Mouse (Mus musculus): Measurements from ENCODE around the gene Sugp1. TPM values are rescaled to one million over a fixed set of nuclear protein-coding genes. Genes with fewer than 3 reads are reported as not detected.

Gene Sugp1
- total and polyA plus RNA-seq, 3 experiments: 6.7 to 19.6 (median 15.8) TPM

- H3K36me3 ChIP-seq (ENCODE audit: control insufficient read depth, insufficient read depth, low read length): no peaks in the 10 kb centered on the region
- H3K4me1 ChIP-seq (ENCODE audit: control insufficient read depth, insufficient read depth, low read length): peaks cover 2% of the 10 kb centered on the region; the same call in 1 of the 2 replicates
- no peaks in the 10 kb centered on the region for H3K27me3 ChIP-seq (ENCODE audit: control insufficient read depth, insufficient read depth, low read length)
- 20% methylated on average over 1 of the region's 1 CpGs for WGBS
- intact Hi-C loops (cut with DNase I): no loop called here
- DNase-seq: no peak
- TF ChIP-seq CTCF (IDR thresholded peaks at IDR 0.05) (no peak), EP300 (IDR thresholded peaks at IDR 0.05; ENCODE audit: insufficient read depth, low read depth, low read length) (no peak), POLR2A (IDR thresholded peaks at IDR 0.05; ENCODE audit: insufficient read depth, low read depth, low read length) (no peak)
- no peak overlapping the region for H3K4me3 ChIP-seq
- no peaks in the 10 kb centered on the region for H3K79me2 ChIP-seq (replicated peaks; ENCODE audit: control insufficient read depth, insufficient read depth, low read length)
- no peak overlapping the region for H3K9ac ChIP-seq (ENCODE audit: low read depth, low read length)
- H3K27ac ChIP-seq: no peak overlapping the region
Measured at GRCm38 (mm10) chr8:70073682-70074081, 31.1 kb downstream of the Sugp1 start.

- Histone ChIP-seq H3K4me1 (ENCODE audit: control insufficient read depth, insufficient read depth, low read length) (no peaks in the 10 kb centered on the region), H3K36me3 (ENCODE audit: control insufficient read depth, insufficient read depth, low read length) (no peaks in the 10 kb centered on the region), H3K27me3 (ENCODE audit: control insufficient read depth, insufficient read depth, low read length) (peaks cover 8% of the 10 kb centered on the region), H3K4me3 (no peak overlapping the region), H3K27ac (no peak overlapping the region), H3K9ac (ENCODE audit: low read depth, low read length) (no peak overlapping the region), H3K79me2 (replicated peaks; ENCODE audit: control insufficient read depth, insufficient read depth, low read length) (no peaks in the 10 kb centered on the region)
- 87% methylated on average over 2 of the region's 2 CpGs for WGBS
- intact Hi-C loops (cut with DNase I): no loop called here
- TF ChIP-seq EP300 (IDR thresholded peaks at IDR 0.05; ENCODE audit: insufficient read depth, low read depth, low read length) (no peak), POLR2A (IDR thresholded peaks at IDR 0.05; ENCODE audit: insufficient read depth, low read depth, low read length) (no peak), CTCF (IDR thresholded peaks at IDR 0.05) (no peak)
- no peak for DNase-seq
Measured at GRCm38 (mm10) chr8:70081976-70082375, 39.4 kb downstream of the Sugp1 start.

GRCm38 (mm10) chr8:70083285-70083684, 40.7 kb downstream of the Sugp1 start, which contains the start of gene Hapln4:
Gene Hapln4 (plus strand): TSS chr8:70083457.
- H3K27me3 ChIP-seq (ENCODE audit: control insufficient read depth, insufficient read depth, low read length): peaks cover 13% of the 10 kb centered on the region
- intact Hi-C loops (cut with DNase I): no loop called here
- no peak within 1 kb of the TSS for H3K9ac ChIP-seq (ENCODE audit: low read depth, low read length)
- H3K27ac ChIP-seq: no peak within 1 kb of the TSS
- no peaks in the 10 kb centered on the region for H3K79me2 ChIP-seq (replicated peaks; ENCODE audit: control insufficient read depth, insufficient read depth, low read length)
- WGBS: under 1% methylated on average over 26 of the region's 26 CpGs
- H3K4me3 ChIP-seq: peak within 1 kb of the TSS; percentile 31
- peak; percentile 37 to 44 for DNase-seq
- no peaks in the 10 kb centered on the region for H3K36me3 ChIP-seq (ENCODE audit: control insufficient read depth, insufficient read depth, low read length)
- TF ChIP-seq EP300 (IDR thresholded peaks at IDR 0.05; ENCODE audit: insufficient read depth, low read depth, low read length) (no peak), POLR2A (IDR thresholded peaks at IDR 0.05; ENCODE audit: insufficient read depth, low read depth, low read length) (no peak), CTCF (IDR thresholded peaks at IDR 0.05) (no peak)
- H3K4me1 ChIP-seq (ENCODE audit: control insufficient read depth, insufficient read depth, low read length): no peaks in the 10 kb centered on the region

GRCm38 (mm10) chr8:70084191-70085065, 41.8 kb downstream of the Sugp1 start:
- no peak for DNase-seq
- Histone ChIP-seq H3K27me3 (ENCODE audit: control insufficient read depth, insufficient read depth, low read length) (peaks cover 15% of the 10 kb centered on the region), H3K79me2 (replicated peaks; ENCODE audit: control insufficient read depth, insufficient read depth, low read length) (no peaks in the 10 kb centered on the region), H3K4me1 (ENCODE audit: control insufficient read depth, insufficient read depth, low read length) (no peaks in the 10 kb centered on the region), H3K27ac (no peak overlapping the region), H3K4me3 (peak overlapping the region; percentile 31), H3K9ac (ENCODE audit: low read depth, low read length) (no peak overlapping the region), H3K36me3 (ENCODE audit: control insufficient read depth, insufficient read depth, low read length) (no peaks in the 10 kb centered on the region)
- WGBS: 5% methylated on average over 71 of the region's 71 CpGs
- intact Hi-C loops (cut with DNase I): loop anchor here (5.0 kb wide), 1 partner anchor 138 kb away; no protein-coding TSS in a partner anchor
- no peak for TF ChIP-seq CTCF (IDR thresholded peaks at IDR 0.05)
- no peak for TF ChIP-seq EP300 (IDR thresholded peaks at IDR 0.05; ENCODE audit: insufficient read depth, low read depth, low read length)
- TF ChIP-seq POLR2A (IDR thresholded peaks at IDR 0.05; ENCODE audit: insufficient read depth, low read depth, low read length): no peak

- TF ChIP-seq CTCF (IDR thresholded peaks at IDR 0.05) (no peak), POLR2A (IDR thresholded peaks at IDR 0.05; ENCODE audit: insufficient read depth, low read depth, low read length) (no peak)
- Histone ChIP-seq H3K27ac (no peak overlapping the region), H3K79me2 (replicated peaks; ENCODE audit: control insufficient read depth, insufficient read depth, low read length) (no peaks in the 10 kb centered on the region), H3K4me1 (ENCODE audit: control insufficient read depth, insufficient read depth, low read length) (no peaks in the 10 kb centered on the region), H3K36me3 (ENCODE audit: control insufficient read depth, insufficient read depth, low read length) (no peaks in the 10 kb centered on the region), H3K4me3 (no peak overlapping the region), H3K27me3 (ENCODE audit: control insufficient read depth, insufficient read depth, low read length) (peaks cover 15% of the 10 kb centered on the region), H3K9ac (ENCODE audit: low read depth, low read length) (no peak overlapping the region)
- 34% methylated on average over 1 of the region's 1 CpGs for WGBS
- intact Hi-C loops (cut with DNase I): loop anchor here (5.0 kb wide), 1 partner anchor 136 kb away; no protein-coding TSS in a partner anchor
- DNase-seq: no peak
Measured at GRCm38 (mm10) chr8:70086151-70086550, 43.5 kb downstream of the Sugp1 start.

GRCm38 (mm10) chr8:70087237-70087636, 44.6 kb downstream of the Sugp1 start:
- Histone ChIP-seq H3K36me3 (ENCODE audit: control insufficient read depth, insufficient read depth, low read length) (no peaks in the 10 kb centered on the region), H3K4me1 (ENCODE audit: control insufficient read depth, insufficient read depth, low read length) (no peaks in the 10 kb centered on the region), H3K4me3 (no peak overlapping the region), H3K27ac (no peak overlapping the region), H3K27me3 (ENCODE audit: control insufficient read depth, insufficient read depth, low read length) (peaks cover 15% of the 10 kb centered on the region), H3K9ac (ENCODE audit: low read depth, low read length) (no peak overlapping the region), H3K79me2 (replicated peaks; ENCODE audit: control insufficient read depth, insufficient read depth, low read length) (no peaks in the 10 kb centered on the region)
- no peak for TF ChIP-seq CTCF (IDR thresholded peaks at IDR 0.05)
- no peak for TF ChIP-seq EP300 (IDR thresholded peaks at IDR 0.05; ENCODE audit: insufficient read depth, low read depth, low read length)
- TF ChIP-seq POLR2A (IDR thresholded peaks at IDR 0.05; ENCODE audit: insufficient read depth, low read depth, low read length): no peak
- WGBS: 9% methylated on average over 7 of the region's 7 CpGs
- intact Hi-C loops (cut with DNase I): loop anchor here (5.0 kb wide), 1 partner anchor 135 kb away; no protein-coding TSS in a partner anchor
- DNase-seq: no peak

Data from heart, adult 2 months (tissue).